Mouse (Mus musculus): Measurements from ENCODE around the gene Dhdds.

DNA sequence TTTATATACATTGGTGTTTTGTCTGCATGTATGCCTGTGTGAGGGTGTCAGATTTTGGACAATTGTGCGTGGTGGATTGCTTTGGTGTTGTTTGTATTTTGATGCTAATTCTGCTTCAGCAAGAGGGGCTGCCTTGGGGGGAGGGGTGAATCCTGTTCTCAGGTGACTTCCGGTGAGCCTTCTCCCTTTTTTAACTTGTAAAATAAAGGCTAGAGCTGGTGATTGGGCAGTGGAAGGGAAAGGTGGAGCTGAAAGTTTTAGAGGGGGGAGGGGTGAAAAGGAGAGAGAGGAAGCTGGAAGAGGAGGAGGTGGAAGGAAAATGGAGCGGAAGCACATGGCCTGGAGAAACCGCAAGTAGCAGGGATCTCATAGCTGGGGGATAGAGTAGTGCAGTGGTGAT lies 44.4 kb downstream of the Dhdds start:
- TF ChIP-seq CTCF (IDR thresholded peaks at IDR 0.05; ENCODE audit: low read depth) (no peak), EP300 (IDR thresholded peaks at IDR 0.05; ENCODE audit: low read depth) (no peak)
